Mouse (Mus musculus): ENCODE data around the gene Fkbp9. TPM values are rescaled to one million over a fixed set of nuclear protein-coding genes. Genes with fewer than 3 reads are reported as not detected.
A peak's percentile ranks its signal among the peaks of the same experiment; 100 is the strongest.

The Fkbp9 gene
- polyA plus RNA-seq, 1 experiment = 0.94 TPM

DNA sequence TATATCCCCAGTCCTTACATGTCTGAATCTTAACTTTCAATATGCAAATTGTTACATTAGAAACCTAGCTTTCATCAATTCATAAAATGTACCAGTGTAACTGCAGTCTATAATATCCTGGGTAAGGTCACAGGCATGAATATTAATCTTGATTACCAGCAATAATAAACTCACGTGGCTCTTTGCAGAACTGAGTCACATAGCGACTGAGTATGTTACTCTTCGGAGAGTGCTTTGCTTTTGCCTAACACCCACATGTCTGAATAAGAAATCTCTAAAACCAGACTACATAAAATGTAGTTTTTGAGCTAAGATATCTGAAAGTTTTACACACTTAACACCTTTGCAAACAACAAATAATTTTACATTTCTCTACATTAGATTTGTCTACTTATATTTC, 69.5 kb downstream of the Fkbp9 start:
- no peaks in the 10 kb centered on the region for H3K27me3 ChIP-seq (replicated peaks)
- no peak for TF ChIP-seq FLI1 (IDR thresholded peaks at IDR 0.05; ENCODE audit: low read length)
- no peak for TF ChIP-seq GATA1 (IDR thresholded peaks at IDR 0.05; ENCODE audit: borderline replicate concordance, low read length)
- H3K4me3 ChIP-seq (replicated peaks) = peak overlapping the region; percentile 91
- H3K4me1 ChIP-seq = peaks cover 86% of the 10 kb centered on the region
- H3K9me3 ChIP-seq = no peaks in the 10 kb centered on the region
- H3K36me3 ChIP-seq (replicated peaks; ENCODE audit: low read length) = peaks cover 64% of the 10 kb centered on the region

DNA sequence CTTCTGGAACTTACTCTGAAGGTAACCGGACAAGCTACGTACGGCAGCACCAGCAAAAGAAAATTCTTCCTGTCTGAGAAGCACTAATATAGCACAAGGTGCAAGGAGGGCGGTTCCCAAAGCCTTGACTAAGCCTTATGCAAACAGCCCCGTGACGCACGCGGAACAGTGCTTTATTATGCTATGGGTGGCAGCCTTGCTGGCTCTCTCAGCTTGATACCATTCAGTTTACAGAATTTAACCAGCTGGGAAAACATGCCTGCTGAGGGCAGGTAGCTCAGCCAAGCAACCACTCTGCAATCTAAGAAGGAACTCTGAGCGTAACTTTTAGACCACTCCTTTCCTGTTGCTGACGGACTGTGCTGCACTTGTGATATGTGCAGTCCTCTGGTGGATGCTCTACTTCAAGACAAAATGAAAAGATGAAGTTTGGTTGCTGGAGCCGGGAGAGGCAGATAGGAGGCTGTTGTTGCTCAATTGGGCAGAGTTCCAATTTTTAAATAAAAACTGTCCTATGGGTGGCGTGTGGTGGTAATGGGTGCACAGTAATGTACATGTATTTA, 70.0 kb downstream of the Fkbp9 start:
- Histone ChIP-seq H3K9me3 (no peaks in the 10 kb centered on the region), H3K36me3 (replicated peaks; ENCODE audit: low read length) (peaks cover 64% of the 10 kb centered on the region), H3K4me3 (replicated peaks) (peak overlapping the region; percentile 91), H3K27me3 (replicated peaks) (no peaks in the 10 kb centered on the region), H3K4me1 (peaks cover 86% of the 10 kb centered on the region)
- TF ChIP-seq FLI1 (IDR thresholded peaks at IDR 0.05; ENCODE audit: low read length) (no peak), GATA1 (IDR thresholded peaks at IDR 0.05; ENCODE audit: borderline replicate concordance, low read length) (no peak)

DNA sequence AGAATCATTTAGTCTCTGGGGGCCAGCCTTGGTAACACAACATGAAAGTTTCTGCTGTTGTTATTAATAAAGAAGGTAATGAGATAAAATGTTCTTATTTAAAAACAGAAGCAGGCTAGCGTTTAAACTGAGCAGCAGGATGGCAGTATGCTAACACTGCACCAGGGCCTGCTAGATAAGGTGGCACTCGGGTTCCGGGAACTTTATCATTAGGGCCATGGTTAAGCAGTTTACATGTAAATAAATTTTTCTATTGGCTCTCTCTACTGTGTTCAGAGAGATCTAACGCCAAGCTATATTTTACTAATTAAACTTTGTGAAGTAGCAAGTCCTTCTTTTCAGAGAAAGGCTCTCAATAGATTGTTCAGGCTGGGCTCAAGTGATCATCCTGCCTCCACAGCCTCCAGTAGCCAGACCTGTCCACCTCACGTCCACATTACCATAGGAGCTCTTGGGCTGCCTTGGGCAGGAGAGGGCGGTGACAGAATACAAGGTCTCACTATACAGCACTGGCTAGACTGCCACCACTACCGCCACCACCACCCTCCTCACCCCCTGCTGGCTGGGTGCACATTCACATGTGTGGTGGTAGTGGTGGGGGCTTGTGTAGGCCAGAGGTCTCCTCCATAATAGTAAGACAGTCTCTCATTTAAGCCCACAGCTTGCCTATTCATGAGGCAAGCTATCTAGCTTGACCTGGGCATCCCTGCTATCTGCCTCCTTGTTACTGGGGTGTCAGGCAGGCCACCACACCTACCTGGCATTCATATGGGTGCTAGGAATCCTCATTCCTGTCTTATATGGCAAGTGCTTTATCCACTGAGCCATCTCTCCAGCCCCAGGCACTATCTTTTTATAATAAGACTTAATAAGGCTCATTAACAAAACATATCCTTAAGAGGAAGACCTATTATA, 71.0 kb downstream of the Fkbp9 start:
- Histone ChIP-seq H3K27me3 (replicated peaks) (no peaks in the 10 kb centered on the region), H3K4me3 (replicated peaks) (peak overlapping the region; percentile 91), H3K36me3 (replicated peaks; ENCODE audit: low read length) (peaks cover 64% of the 10 kb centered on the region), H3K9me3 (no peaks in the 10 kb centered on the region), H3K4me1 (peaks cover 86% of the 10 kb centered on the region)
- no peak for TF ChIP-seq FLI1 (IDR thresholded peaks at IDR 0.05; ENCODE audit: low read length)
- TF ChIP-seq GATA1 (IDR thresholded peaks at IDR 0.05; ENCODE audit: borderline replicate concordance, low read length) = no peak

DNA sequence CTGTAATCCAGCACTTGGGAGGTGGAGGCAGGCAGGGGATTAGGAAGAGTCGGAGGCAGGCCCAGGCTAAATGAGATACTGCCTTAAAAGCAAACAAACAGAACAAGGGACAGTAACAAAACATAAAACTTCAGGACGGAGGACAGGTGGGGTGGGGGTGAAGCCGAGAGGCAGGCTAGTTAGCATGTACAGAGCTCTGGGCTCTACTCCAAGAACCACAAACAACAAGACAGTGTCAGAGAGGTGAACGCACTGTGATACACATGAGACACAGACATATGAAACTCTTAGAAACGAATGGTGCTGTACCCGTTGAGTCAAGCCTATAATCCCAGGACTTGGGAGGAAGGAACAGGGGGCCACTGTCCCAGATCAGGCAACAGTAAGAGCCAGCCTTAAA, 72.0 kb downstream of the Fkbp9 start:
- Histone ChIP-seq H3K4me3 (replicated peaks) (peak overlapping the region; percentile 79), H3K9me3 (no peaks in the 10 kb centered on the region), H3K36me3 (replicated peaks; ENCODE audit: low read length) (peaks cover 66% of the 10 kb centered on the region), H3K27me3 (replicated peaks) (no peaks in the 10 kb centered on the region), H3K4me1 (peaks cover 88% of the 10 kb centered on the region)
- no peak for TF ChIP-seq FLI1 (IDR thresholded peaks at IDR 0.05; ENCODE audit: low read length)
- no peak for TF ChIP-seq GATA1 (IDR thresholded peaks at IDR 0.05; ENCODE audit: borderline replicate concordance, low read length)

DNA sequence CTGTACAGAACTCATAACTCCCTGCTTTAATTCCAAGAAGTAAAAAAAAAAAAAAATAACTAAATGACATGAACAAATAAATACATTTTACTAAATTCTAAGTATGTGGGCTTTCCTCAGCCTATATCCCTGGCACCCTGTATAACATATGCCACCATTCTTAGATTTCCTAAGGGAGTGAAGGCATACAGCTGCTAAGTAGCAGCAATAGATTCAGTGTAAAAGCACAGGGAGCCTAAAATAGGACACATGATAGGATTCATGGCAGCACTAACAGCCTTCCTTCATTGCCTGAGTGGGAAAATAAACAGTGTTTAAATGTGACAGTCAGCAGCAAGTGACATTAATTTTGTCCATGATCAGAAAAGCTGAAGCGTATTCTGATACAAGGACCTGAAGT, 72.5 kb downstream of the Fkbp9 start:
- no peak for TF ChIP-seq GATA1 (IDR thresholded peaks at IDR 0.05; ENCODE audit: borderline replicate concordance, low read length)
- no peak for TF ChIP-seq FLI1 (IDR thresholded peaks at IDR 0.05; ENCODE audit: low read length)
- Histone ChIP-seq H3K36me3 (replicated peaks; ENCODE audit: low read length) (peaks cover 65% of the 10 kb centered on the region), H3K9me3 (no peaks in the 10 kb centered on the region), H3K4me1 (peaks cover 88% of the 10 kb centered on the region), H3K4me3 (replicated peaks) (peak overlapping the region; percentile 79), H3K27me3 (replicated peaks) (no peaks in the 10 kb centered on the region)

DNA sequence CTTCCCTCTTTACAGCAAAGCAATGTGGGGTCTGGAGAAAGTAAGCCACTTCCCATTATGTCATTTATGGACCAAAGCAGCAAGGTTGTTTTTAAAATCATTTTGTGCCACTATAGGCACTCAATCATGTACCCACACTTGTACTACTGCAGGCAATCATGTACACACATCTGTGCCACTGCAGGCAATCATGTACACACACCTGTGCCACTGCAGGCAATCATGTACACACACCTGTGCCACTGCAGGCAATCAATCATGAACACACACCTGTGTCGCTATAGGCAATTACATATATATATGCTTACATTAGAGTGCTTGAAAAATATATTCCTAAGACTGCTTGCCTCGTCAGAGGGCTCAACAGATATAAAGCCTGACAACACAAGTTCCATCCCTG, 73.1 kb downstream of the Fkbp9 start:
- no peaks in the 10 kb centered on the region for H3K9me3 ChIP-seq
- H3K4me1 ChIP-seq = peaks cover 88% of the 10 kb centered on the region
- TF ChIP-seq GATA1 (IDR thresholded peaks at IDR 0.05; ENCODE audit: borderline replicate concordance, low read length) (no peak), FLI1 (IDR thresholded peaks at IDR 0.05; ENCODE audit: low read length) (no peak)
- H3K4me3 ChIP-seq (replicated peaks) = peak overlapping the region; percentile 51
- H3K27me3 ChIP-seq (replicated peaks) = no peaks in the 10 kb centered on the region
- peaks cover 66% of the 10 kb centered on the region for H3K36me3 ChIP-seq (replicated peaks; ENCODE audit: low read length)

DNA sequence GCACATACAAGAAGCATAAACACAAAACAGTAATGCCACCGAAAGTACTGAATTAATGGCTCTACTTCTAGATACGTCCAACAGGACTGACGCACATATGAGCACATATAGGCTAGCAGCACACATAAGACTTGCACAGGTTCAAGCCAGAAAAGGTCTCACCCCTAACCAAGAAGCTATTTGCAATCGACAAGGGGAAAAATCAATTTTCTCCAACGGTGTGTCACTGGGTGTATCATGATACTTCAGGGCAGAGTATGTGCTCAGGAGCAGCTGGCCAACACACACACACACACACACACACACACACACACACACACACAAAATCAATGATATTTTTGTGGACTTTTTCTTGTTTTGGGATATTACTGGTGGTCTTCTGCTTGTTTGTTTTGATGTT, 73.6 kb downstream of the Fkbp9 start:
- H3K4me1 ChIP-seq = peaks cover 91% of the 10 kb centered on the region
- no peak overlapping the region for H3K4me3 ChIP-seq (replicated peaks)
- H3K9me3 ChIP-seq = no peaks in the 10 kb centered on the region
- no peak for TF ChIP-seq GATA1 (IDR thresholded peaks at IDR 0.05; ENCODE audit: borderline replicate concordance, low read length)
- no peak for TF ChIP-seq FLI1 (IDR thresholded peaks at IDR 0.05; ENCODE audit: low read length)
- peaks cover 70% of the 10 kb centered on the region for H3K36me3 ChIP-seq (replicated peaks; ENCODE audit: low read length)
- no peaks in the 10 kb centered on the region for H3K27me3 ChIP-seq (replicated peaks)

DNA sequence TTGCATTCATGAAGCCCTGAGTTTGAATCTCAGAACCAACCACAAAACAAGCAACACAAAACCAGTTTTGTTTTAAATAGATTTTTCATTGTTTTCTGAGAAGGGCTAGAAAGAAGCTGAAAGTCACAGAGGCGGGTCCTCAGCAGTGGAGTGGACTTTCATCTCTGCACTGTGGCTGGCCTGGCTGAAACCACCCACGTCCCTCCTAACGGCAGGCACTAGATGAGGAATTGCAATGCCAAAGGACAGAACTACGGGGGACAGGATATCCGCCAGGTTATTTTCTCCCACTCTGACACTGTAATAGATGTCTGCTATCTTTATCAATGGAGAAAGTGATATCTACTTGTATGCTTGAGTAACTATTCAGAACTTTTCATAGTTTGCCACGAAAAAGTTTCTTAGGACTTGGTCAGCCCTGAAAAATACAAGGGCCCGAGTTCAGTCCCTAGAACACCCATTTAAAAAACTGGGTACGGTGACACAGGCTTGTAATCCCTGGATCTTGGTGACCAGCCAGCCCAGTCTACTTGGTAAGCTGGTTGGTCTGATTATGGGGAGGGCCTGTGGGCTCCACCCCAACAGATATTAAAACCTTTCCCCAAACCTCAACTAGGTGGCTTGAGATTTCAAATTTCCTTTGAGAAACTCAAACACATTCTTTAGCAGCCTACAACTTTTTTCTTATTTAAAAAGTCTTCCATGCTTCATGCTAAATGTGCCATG, 74.4 kb downstream of the Fkbp9 start:
- H3K4me1 ChIP-seq = peaks cover 95% of the 10 kb centered on the region

DNA sequence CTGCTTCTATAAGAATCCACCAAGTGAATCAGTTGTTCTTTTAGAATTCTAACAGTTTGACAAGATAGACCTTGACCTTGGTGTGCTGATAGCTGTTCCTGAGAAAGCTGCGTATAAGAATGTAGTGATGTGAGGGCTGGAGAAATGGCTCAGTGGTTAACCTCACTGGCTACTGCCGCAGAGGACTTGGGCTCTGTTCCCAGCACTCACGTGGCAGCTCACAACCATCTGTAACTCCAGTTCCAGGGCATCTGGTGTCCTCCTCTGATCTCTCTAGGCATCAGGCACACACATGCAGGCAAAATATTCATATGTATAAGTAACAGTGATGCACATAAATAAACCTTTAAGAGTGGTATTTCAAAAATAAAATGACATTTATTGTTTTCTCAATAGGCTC, 76.1 kb downstream of the Fkbp9 start:
- H3K36me3 ChIP-seq (replicated peaks; ENCODE audit: low read length) = peaks cover 82% of the 10 kb centered on the region
- H3K4me1 ChIP-seq = peaks cover 99% of the 10 kb centered on the region
- TF ChIP-seq GATA1 (IDR thresholded peaks at IDR 0.05; ENCODE audit: borderline replicate concordance, low read length) (no peak), FLI1 (IDR thresholded peaks at IDR 0.05; ENCODE audit: low read length) (no peak)
- no peaks in the 10 kb centered on the region for H3K9me3 ChIP-seq
- peak overlapping the region; percentile 70 for H3K4me3 ChIP-seq (replicated peaks)
- no peaks in the 10 kb centered on the region for H3K27me3 ChIP-seq (replicated peaks)

More for the DNA sequence above, 74.4 kb downstream of the Fkbp9 start:
- no peak for TF ChIP-seq FLI1 (IDR thresholded peaks at IDR 0.05; ENCODE audit: low read length)
- TF ChIP-seq GATA1 (IDR thresholded peaks at IDR 0.05; ENCODE audit: borderline replicate concordance, low read length) = no peak
- H3K4me3 ChIP-seq (replicated peaks) = peak overlapping the region; percentile 71
- no peaks in the 10 kb centered on the region for H3K27me3 ChIP-seq (replicated peaks)
- H3K9me3 ChIP-seq = no peaks in the 10 kb centered on the region
- peaks cover 71% of the 10 kb centered on the region for H3K36me3 ChIP-seq (replicated peaks; ENCODE audit: low read length)
